Mouse (Mus musculus): ENCODE measurements at regions not wholly inside any gene's neighbourhood (a gene's known extent, or its start where the extent isn't known, plus 50 kb on each side); places are given as distances from the start of the nearest gene placed in this dataset.

- H3K4me3 ChIP-seq: no peak overlapping the region
- no peak overlapping the region for H3K4me2 ChIP-seq
- no peak overlapping the region for H3K9ac ChIP-seq
- H3K9me3 ChIP-seq (replicated peaks): no peaks in the 10 kb centered on the region
- peak; percentile 68; the same call in 1 of the 2 replicates for ATAC-seq
- H3K4me1 ChIP-seq: no peaks in the 10 kb centered on the region
- WGBS: 40% methylated on average over 3 of the region's 3 CpGs
- no peaks in the 10 kb centered on the region for H3K36me3 ChIP-seq (ENCODE audit: poor library complexity, severe bottlenecking)
- no peak overlapping the region for H3K27ac ChIP-seq
- no peaks in the 10 kb centered on the region for H3K27me3 ChIP-seq
These were observed 137.8 kb downstream of the B3glct start for GRCm38 (mm10) chr5:149815879-149816278.

GRCm38 (mm10) chr5:149818812-149819211 lies 140.8 kb downstream of the B3glct start:
- Histone ChIP-seq H3K36me3 (ENCODE audit: poor library complexity, severe bottlenecking) (no peaks in the 10 kb centered on the region), H3K4me2 (no peak overlapping the region), H3K9ac (no peak overlapping the region), H3K4me3 (no peak overlapping the region), H3K27me3 (no peaks in the 10 kb centered on the region), H3K9me3 (replicated peaks) (no peaks in the 10 kb centered on the region), H3K27ac (no peak overlapping the region), H3K4me1 (no peaks in the 10 kb centered on the region)
- no peak for ATAC-seq
- WGBS: 56% methylated on average over 6 of the region's 6 CpGs

GRCm38 (mm10) chr5:149823821-149824220 lies 145.8 kb downstream of the B3glct start:
- 81% methylated on average over 9 of the region's 9 CpGs for WGBS
- no peak overlapping the region for H3K4me2 ChIP-seq
- H3K27me3 ChIP-seq: no peaks in the 10 kb centered on the region
- H3K36me3 ChIP-seq (ENCODE audit: poor library complexity, severe bottlenecking): no peaks in the 10 kb centered on the region
- no peak overlapping the region for H3K27ac ChIP-seq
- no peak overlapping the region for H3K4me3 ChIP-seq
- H3K9me3 ChIP-seq (replicated peaks): no peaks in the 10 kb centered on the region
- ATAC-seq: no peak
- no peak overlapping the region for H3K9ac ChIP-seq
- no peaks in the 10 kb centered on the region for H3K4me1 ChIP-seq

DNA sequence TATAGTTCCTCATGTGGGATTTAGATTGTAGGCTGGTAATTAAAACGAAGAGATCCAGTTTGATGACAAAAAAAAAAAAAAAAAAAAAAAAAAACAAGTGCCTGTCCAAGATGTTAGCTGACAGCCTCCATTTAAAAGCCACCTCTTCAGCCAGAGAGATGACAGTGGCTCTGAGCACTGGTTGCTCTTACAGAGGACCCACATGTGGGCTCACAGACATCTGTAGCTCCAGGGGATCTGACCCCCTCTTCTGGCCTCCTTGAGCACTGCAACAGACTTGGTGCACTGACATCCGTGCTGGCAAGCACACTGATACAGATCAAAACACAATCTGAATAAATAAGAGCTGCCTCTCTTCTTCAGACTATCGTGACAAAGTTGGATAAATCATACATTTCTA lies 149.6 kb downstream of the B3glct start:
- Histone ChIP-seq H3K36me3 (ENCODE audit: poor library complexity, severe bottlenecking) (no peaks in the 10 kb centered on the region), H3K4me1 (0 out of 2 replicates have a peak, but pooled peaks cover 4% of the 10 kb centered on the region), H3K4me2 (no peak overlapping the region), H3K4me3 (no peak overlapping the region), H3K27me3 (no peaks in the 10 kb centered on the region), H3K9ac (no peak overlapping the region), H3K27ac (no peak overlapping the region), H3K9me3 (replicated peaks) (no peaks in the 10 kb centered on the region)
- ATAC-seq: no peak
- 60% methylated on average over 3 of the region's 3 CpGs for WGBS

DNA sequence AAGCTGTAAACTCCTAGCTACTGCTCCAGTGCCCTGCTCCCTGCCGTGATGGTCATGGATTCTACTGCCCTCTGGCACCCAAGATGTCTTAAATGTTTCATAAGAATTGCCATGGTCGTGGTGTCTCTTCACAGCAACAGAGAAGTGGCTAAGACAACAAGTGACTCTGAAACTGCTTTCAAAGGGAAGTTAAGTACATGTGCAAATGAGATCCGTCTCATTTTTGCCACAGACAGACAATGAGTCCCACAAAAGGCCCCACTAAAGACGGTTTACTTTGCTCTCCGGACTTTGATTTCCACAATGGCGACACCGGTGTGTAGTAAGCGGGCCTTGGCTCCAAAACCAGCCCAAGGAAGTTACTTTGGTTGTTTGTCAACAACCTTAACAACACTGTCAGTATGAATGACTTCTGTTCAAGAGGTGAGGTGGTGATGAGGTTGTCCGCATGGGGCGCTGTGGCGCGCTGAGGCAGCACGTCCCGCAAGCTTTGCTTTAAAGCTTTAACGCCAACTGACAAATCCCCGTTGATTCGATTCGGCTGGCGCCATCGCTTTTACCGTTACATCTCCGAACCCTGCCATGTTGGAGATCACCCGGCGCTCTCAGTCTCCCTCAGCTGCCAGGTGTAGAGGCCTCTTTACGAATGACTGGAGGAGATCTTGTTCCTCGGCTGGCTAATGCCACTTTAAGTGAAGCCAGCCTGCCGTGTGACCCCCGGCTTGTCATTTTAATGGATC lies 153.3 kb downstream of the B3glct start:
- WGBS: 3% methylated on average over 28 of the region's 28 CpGs
- no peak overlapping the region for H3K27ac ChIP-seq

GRCm38 (mm10) chr5:149837379-149837778 lies 159.3 kb downstream of the B3glct start:
- H3K36me3 ChIP-seq (ENCODE audit: poor library complexity, severe bottlenecking): no peaks in the 10 kb centered on the region
- H3K4me2 ChIP-seq: no peak overlapping the region
- no peak overlapping the region for H3K9ac ChIP-seq
- no peaks in the 10 kb centered on the region for H3K4me1 ChIP-seq
- H3K9me3 ChIP-seq (replicated peaks): no peaks in the 10 kb centered on the region
- no peak overlapping the region for H3K27ac ChIP-seq
- no peaks in the 10 kb centered on the region for H3K27me3 ChIP-seq
- 71% methylated on average over 2 of the region's 2 CpGs for WGBS
- no peak for ATAC-seq
- no peak overlapping the region for H3K4me3 ChIP-seq

More for the DNA sequence above, 153.3 kb downstream of the B3glct start:
- Histone ChIP-seq H3K27me3 (no peaks in the 10 kb centered on the region), H3K4me2 (peak overlapping the region; percentile 67), H3K9me3 (replicated peaks) (no peaks in the 10 kb centered on the region), H3K36me3 (ENCODE audit: poor library complexity, severe bottlenecking) (no peaks in the 10 kb centered on the region), H3K4me3 (peak overlapping the region; percentile 39), H3K4me1 (0 out of 2 replicates have a peak, but pooled peaks cover 4% of the 10 kb centered on the region), H3K9ac (peak overlapping the region; percentile 68)
- ATAC-seq: peak; percentile 74

DNA sequence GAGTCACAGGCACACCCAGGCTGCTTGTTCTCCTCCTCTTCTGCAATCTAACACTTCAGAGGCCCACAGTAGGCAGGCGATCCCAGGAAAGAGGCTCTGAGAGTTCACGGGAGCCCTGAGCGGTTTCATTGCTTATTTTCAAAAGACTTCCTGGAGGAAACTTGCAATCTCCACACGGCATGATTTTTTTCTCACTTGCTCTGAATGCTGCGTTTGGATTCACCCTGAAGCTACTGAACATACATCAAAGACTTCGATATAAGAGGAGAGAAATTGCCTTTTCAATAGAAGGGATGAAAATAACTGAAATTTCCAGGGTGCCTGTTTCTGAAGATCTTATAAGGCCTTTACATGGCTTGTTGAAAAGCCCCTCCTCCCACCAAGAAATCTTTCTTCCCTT lies 164.5 kb downstream of the B3glct start:
- no peak for ATAC-seq
- Histone ChIP-seq H3K27ac (no peak overlapping the region), H3K36me3 (ENCODE audit: poor library complexity, severe bottlenecking) (no peaks in the 10 kb centered on the region), H3K4me3 (no peak overlapping the region), H3K27me3 (no peaks in the 10 kb centered on the region), H3K4me2 (no peak overlapping the region), H3K9me3 (replicated peaks) (no peaks in the 10 kb centered on the region), H3K4me1 (0 out of 2 replicates have a peak, but pooled peaks cover 7% of the 10 kb centered on the region), H3K9ac (no peak overlapping the region)
- 75% methylated on average over 6 of the region's 6 CpGs for WGBS

GRCm38 (mm10) chr5:149843310-149843709 lies 165.3 kb downstream of the B3glct start:
- no peak overlapping the region for H3K27ac ChIP-seq
- no peak for ATAC-seq
- H3K4me1 ChIP-seq: 0 out of 2 replicates have a peak, but pooled peaks cover 7% of the 10 kb centered on the region

DNA sequence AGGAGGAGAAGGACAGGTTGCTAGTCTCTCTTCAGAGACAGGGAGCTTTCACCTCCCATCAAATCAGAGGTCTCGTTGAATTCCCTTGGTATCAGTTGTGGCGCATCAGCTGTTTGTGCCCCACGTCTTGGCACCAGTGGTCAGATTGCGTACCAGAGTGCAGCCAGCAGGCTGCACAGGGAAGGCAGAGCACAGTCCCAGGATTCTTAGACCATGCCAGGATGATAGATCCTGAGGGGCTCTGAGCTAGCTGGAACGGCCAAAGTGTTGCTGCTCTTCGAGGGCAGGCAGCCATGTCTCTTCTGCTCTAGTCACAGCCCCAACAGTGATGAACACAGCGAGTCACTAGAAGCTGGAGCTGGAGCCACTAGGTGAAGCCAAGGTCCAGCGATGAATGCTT lies 167.2 kb downstream of the B3glct start:
- WGBS: 80% methylated on average over 8 of the region's 8 CpGs

More at GRCm38 (mm10) chr5:149843310-149843709, 165.3 kb downstream of the B3glct start:
- H3K9ac ChIP-seq: no peak overlapping the region
- H3K36me3 ChIP-seq (ENCODE audit: poor library complexity, severe bottlenecking): no peaks in the 10 kb centered on the region
- no peak overlapping the region for H3K4me3 ChIP-seq
- 45% methylated on average over 7 of the region's 7 CpGs for WGBS
- no peaks in the 10 kb centered on the region for H3K9me3 ChIP-seq (replicated peaks)
- no peak overlapping the region for H3K4me2 ChIP-seq
- no peaks in the 10 kb centered on the region for H3K27me3 ChIP-seq

GRCm38 (mm10) chr5:149848465-149848864 lies 170.0 kb upstream of the Rxfp2 start:
- WGBS: 87% methylated on average over 3 of the region's 3 CpGs
- Histone ChIP-seq H3K27ac (no peak overlapping the region), H3K4me1 (0 out of 2 replicates have a peak, but pooled peaks cover 7% of the 10 kb centered on the region), H3K36me3 (ENCODE audit: poor library complexity, severe bottlenecking) (no peaks in the 10 kb centered on the region), H3K9ac (no peak overlapping the region), H3K4me2 (no peak overlapping the region), H3K9me3 (replicated peaks) (no peaks in the 10 kb centered on the region), H3K4me3 (no peak overlapping the region), H3K27me3 (no peaks in the 10 kb centered on the region)
- ATAC-seq: no peak

More for the DNA sequence above, 167.2 kb downstream of the B3glct start:
- Histone ChIP-seq H3K4me2 (no peak overlapping the region), H3K9me3 (replicated peaks) (no peaks in the 10 kb centered on the region), H3K27me3 (no peaks in the 10 kb centered on the region), H3K27ac (no peak overlapping the region), H3K36me3 (ENCODE audit: poor library complexity, severe bottlenecking) (no peaks in the 10 kb centered on the region), H3K4me3 (no peak overlapping the region), H3K9ac (no peak overlapping the region), H3K4me1 (0 out of 2 replicates have a peak, but pooled peaks cover 7% of the 10 kb centered on the region)
- no peak for ATAC-seq

- H3K9ac ChIP-seq: no peak overlapping the region
- H3K9me3 ChIP-seq (replicated peaks): no peaks in the 10 kb centered on the region
- no peak overlapping the region for H3K4me3 ChIP-seq
- ATAC-seq: peak; percentile 59; the same call in 1 of the 2 replicates
- no peak overlapping the region for H3K4me2 ChIP-seq
- no peak overlapping the region for H3K27ac ChIP-seq
- 12% methylated on average over 9 of the region's 9 CpGs for WGBS
- H3K36me3 ChIP-seq (ENCODE audit: poor library complexity, severe bottlenecking): no peaks in the 10 kb centered on the region
- H3K27me3 ChIP-seq: no peaks in the 10 kb centered on the region
- H3K4me1 ChIP-seq: 0 out of 2 replicates have a peak, but pooled peaks cover 3% of the 10 kb centered on the region
These were observed 167.5 kb upstream of the Rxfp2 start for GRCm38 (mm10) chr5:149851011-149851410.

- Histone ChIP-seq H3K4me1 (no peaks in the 10 kb centered on the region), H3K36me3 (ENCODE audit: poor library complexity, severe bottlenecking) (no peaks in the 10 kb centered on the region), H3K9ac (no peak overlapping the region), H3K27ac (no peak overlapping the region), H3K4me3 (no peak overlapping the region), H3K4me2 (no peak overlapping the region), H3K9me3 (replicated peaks) (no peaks in the 10 kb centered on the region), H3K27me3 (no peaks in the 10 kb centered on the region)
- WGBS: 57% methylated on average over 16 of the region's 16 CpGs
- no peak for ATAC-seq
These were observed 166.0 kb upstream of the Rxfp2 start for GRCm38 (mm10) chr5:149852516-149852915.

All from forebrain, embryonic 13.5 days (tissue).